Mouse (Mus musculus): ENCODE results near the gene Olfr625-ps1.
"Not testable (repeated sequence)": the region's sequence is repeated elsewhere in the genome, so short reads cannot be mapped to it uniquely, and the experiment has no call there.

- not testable (repeated sequence) for TF ChIP-seq CTCF, EP300 (IDR thresholded peaks at IDR 0.05; ENCODE audit: low read depth)
Measured at GRCm38 (mm10) chr7:103716398-103716797, 33.9 kb downstream of the Olfr625-ps1 start.

All from liver, postnatal 0 days (tissue).